Mouse (Mus musculus) c-Kit-positive CD71-positive TER-119-positive erythroid progenitor cells, embryonic 14.5 days (primary cell): Measurements from ENCODE around the gene Clspn.
"Not testable (repeated sequence)": the region's sequence is repeated elsewhere in the genome, so short reads cannot be mapped to it uniquely, and the experiment has no call there.

Source experiments
- DNase-seq: peaks from one replicate; pipeline ENCODE4 v3.0.0-alpha.2; 2013; ENCODE audit warnings: low spot score

Gene Clspn

DNA sequence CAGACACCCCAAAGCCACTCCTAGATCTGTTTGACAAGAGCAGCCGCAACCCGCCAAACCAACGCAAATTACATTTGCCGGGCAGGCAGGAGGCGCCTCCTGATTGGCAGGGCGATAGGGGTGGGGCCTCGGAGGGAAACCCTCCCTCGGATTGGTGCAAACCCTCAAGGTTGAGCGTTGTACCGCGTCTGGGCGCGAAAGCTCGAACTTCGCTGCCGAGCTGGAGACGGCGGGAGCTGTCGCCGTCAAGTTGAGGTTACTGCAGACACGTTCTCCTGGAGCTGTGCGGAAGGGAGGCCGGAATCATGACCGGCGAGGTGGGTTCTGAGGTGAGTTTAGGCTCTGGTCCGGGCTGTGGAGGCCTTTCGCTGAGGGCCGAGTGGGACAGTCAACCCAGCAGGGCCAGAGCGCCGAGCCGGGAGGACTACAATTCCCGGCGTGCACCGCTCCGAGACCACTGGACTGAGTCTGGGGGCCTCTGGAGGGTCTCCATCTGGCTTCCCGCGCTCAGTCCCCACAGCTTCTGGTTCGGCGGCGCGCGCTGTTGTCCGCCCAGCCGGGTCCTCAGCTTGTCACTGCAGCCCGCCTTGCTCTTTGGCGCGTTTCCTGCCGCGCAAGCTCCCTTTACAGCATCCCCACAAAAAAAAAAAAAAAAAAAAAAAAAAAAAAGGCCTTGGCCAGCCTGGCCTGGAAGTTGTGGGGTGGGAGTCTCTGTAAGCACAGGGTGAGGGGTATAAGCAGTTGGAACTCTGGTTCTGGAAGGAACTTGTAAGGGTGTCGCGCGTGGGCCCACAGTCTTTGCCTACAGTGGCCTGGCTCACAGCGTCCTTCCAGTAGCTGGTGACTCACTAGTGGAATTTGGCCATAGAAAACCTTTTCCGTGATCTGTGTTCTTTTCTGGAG, at the start of gene Clspn:
TSS of gene Clspn (plus strand) at position 127 of the 903 bp plus-strand sequence.
- peak; percentile 94 for DNase-seq

DNA sequence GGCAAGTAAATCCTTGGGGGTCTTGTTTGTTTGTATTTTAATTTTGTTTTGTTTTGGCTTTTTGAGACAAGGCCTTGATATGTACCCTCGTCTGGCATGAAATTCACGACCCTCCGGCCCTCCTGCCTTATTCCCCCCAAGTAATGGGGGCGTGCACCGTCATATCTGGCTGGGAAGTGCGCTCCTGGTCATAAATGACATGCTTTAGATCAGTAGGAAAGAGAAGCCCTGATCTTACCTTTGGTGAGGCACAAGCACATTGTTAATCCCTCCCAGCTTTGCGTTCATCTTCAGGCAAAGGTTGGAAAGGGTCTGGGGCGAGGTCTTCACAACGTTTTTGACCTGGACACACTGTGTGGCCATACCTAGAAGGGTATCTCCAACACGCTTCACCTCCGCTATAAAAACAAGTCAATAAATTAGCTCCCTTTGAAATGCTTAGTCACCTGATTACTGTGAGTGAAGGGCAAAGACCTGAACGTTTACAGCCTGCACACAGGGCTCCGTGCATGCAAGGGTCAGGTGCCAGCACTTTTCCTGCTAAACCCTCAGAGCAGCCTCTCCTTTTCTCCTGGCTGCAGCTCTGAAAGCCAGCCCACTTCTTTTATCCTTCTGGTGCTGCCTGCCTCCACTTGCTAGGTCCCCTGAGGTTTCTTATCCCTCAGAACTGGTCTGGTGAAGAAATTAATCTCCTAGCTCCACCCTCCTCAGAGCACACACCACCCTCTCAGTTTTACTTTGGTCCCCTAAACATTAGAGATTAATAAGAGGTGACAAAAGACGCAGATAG, 48.4 kb upstream of the Clspn start:
- DNase-seq = no peak

DNA sequence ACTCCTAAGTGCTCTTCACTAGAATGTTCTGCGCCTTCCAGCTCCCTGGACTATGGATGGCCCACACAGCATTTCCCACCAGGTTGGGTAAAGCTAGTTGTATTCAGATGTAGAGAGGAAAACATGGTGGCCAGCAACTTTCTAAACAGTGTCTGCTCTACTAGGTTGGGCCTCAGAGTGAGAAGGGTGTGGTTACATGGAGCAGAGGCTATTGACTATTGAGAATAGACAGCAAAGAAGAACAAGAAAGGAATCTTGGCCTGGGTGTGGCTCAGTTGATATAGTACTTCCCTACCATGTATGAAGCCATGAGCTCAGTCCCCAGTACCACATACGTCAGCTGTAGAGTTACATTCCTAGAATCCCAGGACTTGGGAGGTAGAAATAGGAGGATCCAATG, 47.7 kb upstream of the Clspn start:
- no peak for DNase-seq

DNA sequence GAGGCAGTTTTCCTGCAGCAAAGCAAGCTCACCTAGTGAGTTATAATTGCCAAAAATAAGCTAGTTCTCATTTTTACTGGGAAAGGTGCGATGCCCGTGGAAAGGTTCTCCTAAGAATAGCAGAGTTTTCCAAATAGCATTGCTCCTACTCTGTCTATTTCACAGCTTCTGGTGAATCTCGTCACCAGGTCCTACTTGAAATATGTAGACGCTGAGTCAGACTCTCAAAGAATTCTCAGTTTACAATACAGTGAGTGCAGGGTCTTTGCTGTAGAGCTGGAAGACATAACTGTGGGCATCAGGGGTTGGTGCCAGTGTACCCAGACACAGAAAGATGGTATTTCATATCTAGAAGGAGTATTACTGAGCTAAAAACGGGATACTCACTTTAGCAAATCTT, 45.7 kb upstream of the Clspn start:
- DNase-seq = no peak

DNA sequence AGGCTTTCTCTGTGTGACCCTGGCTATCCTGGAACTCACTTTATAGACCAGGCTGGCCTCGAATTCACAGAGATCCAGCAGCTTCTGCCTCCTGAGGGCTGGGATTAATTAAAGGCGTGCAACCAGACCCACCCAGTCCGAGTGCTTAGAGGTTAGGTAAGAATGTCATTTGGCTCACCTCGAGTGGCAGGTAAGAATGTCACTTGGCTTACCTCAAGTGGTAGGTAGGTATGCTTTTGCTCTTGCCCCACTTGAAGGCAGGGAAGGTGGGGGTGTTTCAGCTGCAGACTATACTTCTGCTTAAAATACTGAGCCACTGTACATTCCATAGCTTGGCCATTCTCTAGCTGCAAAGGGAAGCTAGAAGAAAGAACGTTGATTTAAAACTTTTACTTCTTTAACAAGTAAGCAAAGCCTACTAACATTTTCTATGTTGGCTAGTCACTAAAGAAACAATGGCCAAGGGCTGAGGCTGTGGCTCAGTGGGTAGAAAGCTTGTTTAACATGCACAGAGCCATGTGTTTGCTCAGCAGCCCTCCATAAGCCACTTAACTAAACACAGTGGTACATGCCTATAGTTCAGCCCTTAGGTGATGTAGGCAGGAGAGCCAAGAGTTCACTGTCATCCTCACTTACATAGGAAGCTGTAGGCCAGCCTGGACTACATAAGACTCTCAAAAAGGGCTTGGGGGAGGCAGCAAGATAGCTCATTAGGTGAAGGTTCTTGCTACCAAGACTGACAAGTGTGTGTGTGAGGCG, 44.2 kb upstream of the Clspn start:
- no peak for DNase-seq

DNA sequence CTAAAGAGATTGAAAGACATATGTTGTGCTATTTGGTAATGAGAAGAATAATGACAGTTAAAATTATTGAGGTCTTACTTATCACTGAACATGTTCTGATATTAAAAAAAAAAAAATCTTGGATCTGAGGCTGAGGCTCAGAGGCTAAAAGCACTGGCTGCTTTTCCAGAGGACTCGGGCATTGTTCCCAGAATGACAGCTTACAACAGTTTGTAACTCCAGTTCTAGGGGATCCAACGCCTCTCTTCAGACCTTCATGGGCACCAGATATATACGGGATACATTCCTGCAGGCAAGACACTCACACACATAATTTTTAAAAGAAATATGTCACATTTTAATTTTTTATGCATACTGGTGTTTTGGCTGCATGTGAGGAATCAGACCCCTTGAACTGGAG, 30.6 kb upstream of the Clspn start:
- DNase-seq = no peak

DNA sequence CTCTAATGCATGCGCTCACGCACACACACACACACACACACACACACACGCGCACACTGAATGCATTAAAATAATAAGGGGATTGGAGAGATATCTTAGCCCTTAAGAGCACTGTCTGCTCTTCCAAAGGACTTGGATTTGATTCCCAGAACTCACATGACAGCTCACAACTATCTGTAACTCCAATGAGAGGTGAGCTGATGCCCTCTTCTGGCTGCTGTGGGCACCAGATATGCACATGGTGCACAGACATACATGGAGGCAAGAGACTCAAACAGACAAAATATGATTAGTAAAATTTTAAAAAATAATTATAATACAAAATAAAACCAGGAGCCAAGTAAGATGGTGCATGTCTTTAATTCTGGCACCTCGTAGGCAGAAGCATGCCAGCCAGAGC, 29.9 kb upstream of the Clspn start:
- no peak for DNase-seq

DNA sequence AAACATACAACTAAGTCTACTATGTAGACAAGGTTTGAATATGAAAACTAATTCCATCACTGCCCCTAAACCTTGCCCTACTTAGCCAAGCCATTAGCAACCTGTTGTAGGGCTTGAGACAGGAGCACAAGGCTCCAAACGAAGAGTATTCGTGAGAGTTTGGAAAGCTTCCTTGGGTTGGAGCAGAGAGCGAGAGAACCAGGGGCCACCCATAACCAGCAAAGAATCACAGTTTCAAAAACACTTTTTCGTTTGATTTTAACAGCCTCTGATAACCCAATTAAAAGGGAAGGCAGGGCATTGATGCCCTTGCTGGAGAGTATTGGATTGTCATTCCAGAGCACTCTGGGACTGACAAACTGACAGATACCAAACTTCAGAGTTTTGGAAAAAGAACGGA, 24.4 kb upstream of the Clspn start:
- DNase-seq = no peak

DNA sequence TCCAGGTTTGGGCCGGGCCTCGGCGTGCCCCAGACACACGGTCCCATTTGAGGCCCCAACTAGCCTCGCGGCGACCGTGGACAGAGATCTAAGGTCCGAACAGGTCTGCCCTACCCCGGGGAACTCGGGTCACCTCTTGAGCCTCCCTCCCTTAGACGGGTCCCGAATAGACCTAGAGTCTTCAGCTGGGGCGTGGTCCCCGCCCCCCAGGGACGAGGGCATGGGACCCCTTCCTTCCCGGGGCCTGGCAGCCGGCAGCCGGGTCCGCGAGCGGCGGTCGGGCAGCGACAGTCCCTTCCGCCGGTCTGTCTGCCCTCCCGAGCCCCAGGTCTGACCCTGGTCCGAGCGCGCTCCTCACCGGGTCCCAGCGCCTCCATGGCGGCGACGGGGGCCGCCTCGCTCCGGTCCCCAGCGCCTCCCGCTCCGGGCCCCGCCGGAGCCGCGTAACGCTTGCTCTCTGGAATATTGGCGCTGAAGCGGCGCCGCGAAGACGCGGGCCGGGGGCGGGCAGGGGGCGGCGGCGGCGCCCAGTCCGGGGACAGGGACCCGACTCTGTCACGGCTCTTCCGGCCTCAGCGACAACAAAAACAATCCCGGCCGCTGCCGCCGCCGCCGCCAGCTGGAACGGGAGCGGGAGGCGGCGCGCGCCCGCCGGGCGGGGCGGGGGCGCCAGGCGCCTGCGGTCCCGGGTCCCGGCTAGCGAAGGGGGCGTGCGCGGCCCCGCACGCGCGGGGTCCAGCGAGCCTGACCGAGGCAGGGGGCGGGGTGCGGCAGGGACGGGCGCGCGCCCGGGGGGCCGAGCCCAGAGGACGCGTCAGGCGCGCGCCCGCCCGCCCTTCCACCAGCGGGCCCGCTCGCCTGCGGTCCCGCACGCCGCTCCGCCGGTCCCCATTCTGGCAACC, 23.7 kb upstream of the Clspn start, which contains the start of gene Ago4:
TSS of gene Ago4 (minus strand) at position 646 of the 902 bp plus-strand sequence.
- DNase-seq = no peak

DNA sequence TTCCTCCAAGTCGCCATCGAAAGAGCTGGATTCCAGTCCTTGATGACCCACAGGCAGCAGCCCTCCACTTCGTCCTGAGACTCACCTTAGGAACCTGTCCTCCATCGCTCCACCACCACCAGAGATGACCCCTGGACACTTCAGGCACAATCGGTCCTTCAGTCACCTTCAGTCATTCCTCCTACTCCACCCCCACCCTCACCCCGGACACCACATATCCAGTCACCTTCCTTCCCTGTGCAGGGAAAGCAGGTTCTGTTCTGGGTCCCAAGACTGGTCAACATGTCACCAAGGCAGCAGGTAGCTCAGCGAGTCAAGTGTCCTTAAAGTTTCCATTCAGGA, 23.0 kb upstream of the Clspn start:
- DNase-seq = no peak

DNA sequence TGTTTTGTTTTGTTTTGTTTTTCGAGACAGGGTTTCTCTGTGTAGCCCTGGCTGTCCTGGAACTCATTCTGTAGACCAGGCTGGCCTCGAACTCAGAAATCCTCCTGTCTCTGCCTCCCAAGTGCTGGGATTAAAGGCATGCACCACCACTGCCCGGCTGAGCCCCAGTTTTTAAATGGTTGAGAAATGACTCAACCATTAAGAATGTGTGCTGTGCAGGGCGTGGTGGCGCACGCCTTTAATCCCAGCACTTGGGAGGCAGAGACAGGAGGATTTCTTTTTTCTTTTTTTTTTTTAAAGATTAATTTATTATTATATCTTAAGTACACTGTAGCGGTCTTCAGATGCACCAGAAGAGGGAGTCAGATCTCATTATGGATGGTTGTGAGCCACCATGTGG, 21.1 kb upstream of the Clspn start:
- DNase-seq = not testable (repeated sequence)

DNA sequence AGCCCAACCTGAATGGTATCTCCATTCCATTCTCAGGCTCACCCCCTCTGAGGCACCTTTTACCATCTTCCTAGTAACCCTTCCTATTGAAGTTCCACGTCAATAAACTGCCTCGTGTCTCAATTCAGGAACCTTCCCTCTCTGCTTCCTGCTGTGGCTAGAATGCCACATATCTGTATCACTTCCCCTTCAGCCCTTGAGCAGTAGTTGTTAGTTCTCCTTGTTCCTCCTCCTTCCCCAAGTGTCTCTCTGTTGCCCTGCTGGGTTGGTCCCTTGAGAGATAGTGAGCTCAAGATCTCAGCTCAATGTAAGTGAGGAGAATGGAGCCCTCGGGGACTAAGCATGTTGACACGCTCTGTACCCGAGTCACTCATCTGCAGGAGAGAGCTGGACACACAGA, 19.9 kb upstream of the Clspn start:
- no peak for DNase-seq

DNA sequence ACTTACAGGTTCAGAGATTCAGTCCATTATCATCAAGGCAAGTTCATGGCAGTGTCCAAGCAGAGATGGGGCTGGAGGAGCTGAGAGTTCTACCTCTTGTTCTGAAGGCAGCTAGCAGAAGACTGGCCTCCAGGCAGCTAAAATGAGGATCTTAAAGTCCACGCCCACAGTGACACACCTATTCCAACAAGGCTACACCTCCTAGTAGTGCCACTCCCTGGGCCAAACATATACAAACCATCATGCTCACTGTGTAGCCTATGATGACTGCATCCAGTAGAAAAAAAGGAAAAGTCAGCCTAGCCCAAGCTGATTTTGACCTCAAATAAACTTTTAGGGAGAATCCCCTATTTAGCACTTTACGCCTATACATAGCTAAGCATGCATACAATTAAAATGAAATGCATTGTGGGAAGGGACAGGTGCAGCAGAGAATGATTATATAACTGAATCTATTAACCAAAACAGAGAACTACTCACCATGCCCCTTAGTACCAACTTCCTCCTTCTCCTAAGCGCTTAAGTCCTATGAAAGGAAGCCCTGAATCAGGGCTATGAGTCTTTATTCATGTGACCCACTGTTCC, 16.2 kb upstream of the Clspn start:
- DNase-seq = no peak

DNA sequence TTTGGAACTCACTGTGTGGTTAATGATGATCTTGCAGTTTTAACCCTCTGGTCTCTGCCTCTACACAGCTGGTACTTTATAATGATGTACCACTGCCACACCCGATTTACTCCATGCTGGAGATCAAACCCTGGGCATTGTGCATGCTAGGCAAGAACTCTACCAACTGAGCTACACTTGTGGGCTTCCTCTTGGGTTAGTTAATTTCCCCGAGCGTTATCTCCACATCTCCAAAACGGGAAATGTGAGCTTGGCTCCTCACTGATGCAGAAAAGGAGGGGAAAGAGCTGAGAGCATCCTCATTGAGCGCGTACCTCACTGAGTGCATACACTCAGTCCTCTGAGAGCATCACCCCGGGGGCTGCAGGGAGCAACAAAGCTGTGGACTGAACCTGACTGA, 13.9 kb upstream of the Clspn start:
- no peak for DNase-seq

DNA sequence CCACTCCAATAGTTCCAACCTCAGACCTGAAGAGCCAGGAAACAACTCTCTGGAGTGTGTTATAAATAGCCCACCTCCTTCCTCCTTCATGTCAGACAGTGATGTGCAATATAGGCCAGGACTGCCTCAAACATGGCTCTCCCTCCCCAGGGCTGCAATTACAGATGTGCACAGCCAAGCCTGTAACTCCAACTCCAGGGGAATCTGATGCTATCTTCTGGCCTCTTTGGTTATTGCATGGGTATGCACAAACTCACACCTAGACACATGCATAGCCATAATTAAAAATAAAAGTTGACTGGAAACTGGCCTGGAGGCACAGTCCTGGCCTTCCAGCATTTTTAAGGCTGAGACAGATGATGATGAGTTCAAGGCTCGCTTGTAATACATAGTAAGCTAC, 11.7 kb upstream of the Clspn start:
- DNase-seq = no peak

DNA sequence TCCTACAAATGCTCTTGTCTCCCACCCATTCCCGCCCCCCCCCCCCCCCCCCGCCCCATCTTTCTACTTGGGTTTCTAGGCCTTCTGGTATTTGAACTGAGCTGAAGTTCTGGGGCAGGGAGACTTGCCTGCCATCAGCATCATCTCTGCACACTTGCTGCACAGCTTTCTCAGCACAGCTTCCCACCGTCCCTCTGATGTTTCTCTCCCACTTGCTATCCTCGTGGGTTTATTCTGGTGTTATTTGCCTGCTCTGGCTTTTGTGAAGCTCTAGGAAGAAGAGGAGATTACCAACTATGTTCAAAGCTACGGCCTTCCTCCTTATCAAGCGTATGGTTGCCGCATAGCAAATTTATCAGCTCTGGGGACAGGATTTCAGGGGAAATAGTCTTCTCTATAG, 11.0 kb upstream of the Clspn start:
- DNase-seq = no peak

DNA sequence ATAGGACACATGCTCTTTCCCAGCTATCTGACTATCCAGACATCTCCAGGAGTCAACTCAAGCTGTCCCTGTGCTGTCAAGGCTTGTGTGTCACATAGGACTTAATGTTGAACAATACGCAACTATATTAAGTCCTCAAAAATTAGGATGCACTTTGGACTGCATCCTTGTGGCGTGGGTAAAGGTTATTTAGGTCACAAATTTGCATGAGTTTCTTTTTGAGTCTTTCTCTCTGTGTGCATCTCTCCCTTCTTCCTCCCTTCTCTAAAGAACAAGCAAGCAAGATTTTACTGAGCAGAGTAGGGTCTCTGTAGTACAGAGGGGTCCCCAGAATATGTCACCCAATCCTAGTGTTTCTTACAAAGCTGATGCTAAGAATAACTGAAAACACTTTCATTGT, 10.6 kb upstream of the Clspn start:
- DNase-seq = no peak

DNA sequence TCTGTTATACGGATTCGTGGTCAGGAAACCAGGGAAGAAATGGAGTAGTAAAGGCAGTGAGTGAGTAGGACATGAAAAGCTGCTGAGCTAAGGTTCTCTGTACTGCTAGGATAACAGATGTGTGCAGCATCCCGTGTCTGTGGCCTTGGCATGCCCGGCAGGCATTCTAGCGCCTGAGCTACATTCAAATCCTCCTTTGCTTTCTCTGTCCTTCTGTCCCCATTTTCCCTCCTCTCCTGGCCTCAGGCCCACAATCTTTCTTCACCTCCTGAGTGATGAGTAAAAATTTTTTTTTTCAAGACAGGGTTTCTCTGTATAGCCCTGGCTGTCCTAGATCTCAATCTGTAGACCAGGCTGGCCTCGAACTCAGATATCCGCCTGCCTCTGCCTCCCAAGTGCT, 4.6 kb upstream of the Clspn start:
- no peak for DNase-seq

DNA sequence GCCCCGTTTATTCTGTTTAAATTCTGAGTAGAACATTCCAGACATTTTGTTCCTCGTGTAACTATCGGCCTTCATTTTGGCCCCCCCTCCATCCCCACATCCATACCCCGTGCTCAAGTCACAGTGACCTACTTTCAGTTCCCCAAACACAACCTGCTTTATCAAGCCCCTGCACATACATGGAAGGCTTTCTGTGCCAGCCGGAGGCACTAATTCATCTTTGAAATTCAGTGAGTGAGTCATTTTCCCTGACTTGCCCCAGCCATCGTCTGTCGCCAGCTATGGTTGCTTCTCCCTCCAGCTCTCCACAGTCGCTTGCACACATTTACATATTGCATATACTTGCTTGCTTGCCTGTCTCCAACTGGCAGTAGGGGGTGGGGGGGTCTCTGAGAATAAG, 3.6 kb upstream of the Clspn start:
- DNase-seq = no peak

DNA sequence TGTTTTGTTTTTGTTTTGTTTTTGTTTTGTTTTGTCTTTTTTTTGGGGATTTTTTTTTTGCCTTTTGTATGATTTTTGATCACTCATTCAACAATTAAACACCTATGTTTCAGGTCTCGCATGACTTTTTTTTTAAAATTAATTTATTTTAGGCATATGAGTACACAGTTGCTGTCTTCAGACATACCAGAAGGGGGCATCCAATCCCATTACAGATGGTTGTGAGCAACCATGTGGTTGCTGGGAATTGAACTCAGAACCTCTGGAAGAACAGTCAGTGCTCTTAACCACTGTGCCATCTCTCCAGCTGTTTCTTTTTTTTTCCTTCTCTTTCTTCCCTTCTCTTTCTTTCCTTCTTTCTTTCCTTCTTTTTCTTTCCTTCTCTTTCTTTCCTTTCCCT, 3.0 kb upstream of the Clspn start:
- DNase-seq = no peak

DNA sequence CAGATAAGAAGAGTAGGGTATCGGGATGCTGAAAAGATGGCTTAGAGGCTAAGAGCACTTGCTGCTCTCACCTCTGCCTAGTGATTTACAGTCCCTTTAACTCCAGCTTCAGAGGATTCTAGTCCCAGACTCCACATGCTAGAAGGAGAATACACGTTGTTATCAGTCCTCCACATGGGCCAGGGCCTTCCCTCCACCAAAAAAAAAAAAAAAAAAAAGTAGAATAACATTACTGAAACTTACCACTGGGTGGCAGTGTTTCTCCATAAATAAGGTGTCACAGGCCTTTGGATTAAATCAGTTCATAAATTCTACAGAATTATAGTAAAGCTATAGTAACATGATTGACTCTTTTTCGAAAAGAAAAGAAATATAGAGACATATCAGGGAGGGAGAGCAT, 2.3 kb upstream of the Clspn start:
- DNase-seq = peak; percentile 82
